Mouse (Mus musculus): ENCODE data around the gene Alppl2.

DNA sequence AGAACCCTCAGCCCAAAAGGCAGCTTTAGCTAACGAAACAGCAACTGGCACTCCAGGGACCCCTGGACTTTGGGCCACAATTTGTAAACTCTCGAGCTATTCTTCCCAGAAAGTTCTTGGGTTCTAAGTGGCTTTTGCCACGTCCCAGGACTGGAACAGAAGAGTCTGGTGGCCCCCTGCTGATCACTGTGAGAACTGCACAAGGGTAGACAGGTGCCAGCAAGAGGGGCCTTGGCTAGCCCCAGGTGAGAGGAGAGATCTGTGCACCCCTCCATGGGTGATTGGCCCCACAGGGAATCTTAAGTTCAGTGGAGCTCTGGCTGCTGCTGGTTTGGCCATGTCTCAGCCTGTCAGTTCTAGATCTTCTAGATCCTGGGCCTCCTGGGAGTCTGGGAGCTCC lies 48.6 kb downstream of the Alppl2 start:
- TF ChIP-seq E2F4 (IDR thresholded peaks at IDR 0.05; ENCODE audit: insufficient read depth) (no peak), MYOD1 (IDR thresholded peaks at IDR 0.05; ENCODE audit: control insufficient read depth in 1 of 3, insufficient read length in 2 of 3, low read depth in 2 of 3) (no peak), USF1 (IDR thresholded peaks at IDR 0.05; ENCODE audit: low read depth) (no peak), TCF12 (IDR thresholded peaks at IDR 0.05; ENCODE audit: insufficient read depth, poor library complexity, severe bottlenecking) (no peak), POLR2AphosphoS2 (IDR thresholded peaks at IDR 0.05; ENCODE audit: insufficient read length, low read depth) (no peak), REST (IDR thresholded peaks at IDR 0.05; ENCODE audit: insufficient read depth, insufficient read length) (no peak), POLR2A (IDR thresholded peaks at IDR 0.05; ENCODE audit: insufficient read length, low read depth) (no peak), MAX (IDR thresholded peaks at IDR 0.05; ENCODE audit: low read depth) (no peak)
